Mouse (Mus musculus): ENCODE measurements around the gene Plekho1.

DNA sequence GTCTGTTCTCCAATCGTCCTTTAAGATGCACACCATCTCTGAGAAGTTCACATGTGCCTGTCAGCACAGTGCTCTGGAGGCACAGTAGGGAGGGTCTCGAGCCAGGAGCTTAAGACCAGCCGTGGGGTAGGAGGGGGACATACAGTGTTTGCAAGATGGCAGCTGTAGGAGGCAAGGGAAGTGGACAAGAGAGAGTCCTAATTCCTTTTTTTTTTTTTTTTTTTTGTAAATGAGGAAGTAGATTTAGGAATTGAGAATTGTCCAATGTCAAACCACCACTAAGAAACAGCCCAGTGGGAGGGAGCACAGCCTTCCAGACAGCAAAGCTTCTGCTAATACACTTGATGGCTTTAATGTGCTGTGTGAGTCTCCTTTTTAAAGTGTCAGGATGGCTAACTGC lies 18.7 kb downstream of the Plekho1 start:
- TF ChIP-seq CTCF (IDR thresholded peaks at IDR 0.05; ENCODE audit: low read depth) = no peak
- TF ChIP-seq EP300 (IDR thresholded peaks at IDR 0.05; ENCODE audit: low read depth) = no peak

Data from liver, embryonic 14.5 days (tissue).